Mouse (Mus musculus) gastrocnemius, postnatal 14 days (tissue): ENCODE measurements around the gene 9530077C05Rik. TPM values are rescaled to one million over a fixed set of nuclear protein-coding genes. Genes with fewer than 3 reads are reported as not detected.
"Not testable (repeated sequence)": the region's sequence is repeated elsewhere in the genome, so short reads cannot be mapped to it uniquely, and the experiment has no call there.

Source experiments
- DNase-seq: peaks from one replicate; pipeline ENCODE4 v3.0.0; 2021; ENCODE audit warnings: mixed read lengths
- intact Hi-C: fragments of 180-260 bp; cut with DNase I; formaldehyde crosslinking; loops from one replicate; pipeline ENCODE4 v1.15.1; 2025; ENCODE audit warnings: low total_unique reads
- total RNA-seq, 2 experiments: library from RNA; stranded (reverse); gene quantifications; 2 replicates each; pipeline ENCODE4 v1.2.3; 2021

Gene 9530077C05Rik
- total RNA-seq, 2 experiments from 2014 or later = 0.33 to 0.39 TPM

GRCm38 (mm10) chr9:22452697-22453096 lies 41.4 kb downstream of the 9530077C05Rik start:
- no peak for DNase-seq
- intact Hi-C loops = no loop called here

GRCm38 (mm10) chr9:22453501-22453924 lies 42.2 kb downstream of the 9530077C05Rik start:
- DNase-seq = no peak
- intact Hi-C loops = no loop called here

- DNase-seq, intact Hi-C loops: not testable (repeated sequence)
These were observed 42.7 kb downstream of the 9530077C05Rik start, which contains the start of gene Gm17545 for GRCm38 (mm10) chr9:22453990-22454389. TSS of gene Gm17545 (plus strand) at chr9:22454290.

GRCm38 (mm10) chr9:22455041-22455440 lies 43.7 kb downstream of the 9530077C05Rik start:
- intact Hi-C loops = no loop called here
- no peak for DNase-seq

- DNase-seq = no peak
- intact Hi-C loops = no loop called here
These were observed 46.0 kb downstream of the 9530077C05Rik start for GRCm38 (mm10) chr9:22457142-22457835.

GRCm38 (mm10) chr9:22461946-22462345 lies 50.6 kb downstream of the 9530077C05Rik start:
- intact Hi-C loops = no loop called here

GRCm38 (mm10) chr9:22466212-22466611 lies 54.9 kb downstream of the 9530077C05Rik start:
- intact Hi-C loops = no loop called here
- no peak for DNase-seq

More at GRCm38 (mm10) chr9:22461946-22462345, 50.6 kb downstream of the 9530077C05Rik start:
- peak; percentile 60 for DNase-seq

- DNase-seq = peak; percentile 43
These were observed 56.3 kb downstream of the 9530077C05Rik start for GRCm38 (mm10) chr9:22467371-22468169.

GRCm38 (mm10) chr9:22468170-22468898 lies 57.0 kb downstream of the 9530077C05Rik start:
- DNase-seq = peak; percentile 68
- intact Hi-C loops = no loop called here

More at GRCm38 (mm10) chr9:22467371-22468169, 56.3 kb downstream of the 9530077C05Rik start:
- intact Hi-C loops = no loop called here

GRCm38 (mm10) chr9:22468899-22469259 lies 57.6 kb downstream of the 9530077C05Rik start:
- intact Hi-C loops = no loop called here
- no peak for DNase-seq

GRCm38 (mm10) chr9:22469643-22470042 lies 58.3 kb downstream of the 9530077C05Rik start, which contains the start of gene Rp9:
TSS of gene Rp9 (minus strand) at chr9:22469743.
- no peak for DNase-seq
- intact Hi-C loops = no loop called here

- intact Hi-C loops = no loop called here
These were observed 64.1 kb downstream of the 9530077C05Rik start, which contains the start of gene Bbs9 for GRCm38 (mm10) chr9:22475424-22475868. TSS of gene Bbs9 (plus strand) at chr9:22475715.

GRCm38 (mm10) chr9:22476265-22476664 lies 65.0 kb downstream of the 9530077C05Rik start:
- intact Hi-C loops = no loop called here
- no peak for DNase-seq

More at GRCm38 (mm10) chr9:22475424-22475868, 64.1 kb downstream of the 9530077C05Rik start, which contains the start of gene Bbs9:
- peak; percentile 91 for DNase-seq

- no peak for DNase-seq
- intact Hi-C loops = no loop called here
These were observed 67.6 kb downstream of the 9530077C05Rik start for GRCm38 (mm10) chr9:22478946-22479345.

- intact Hi-C loops = no loop called here
- no peak for DNase-seq
These were observed 72.7 kb downstream of the 9530077C05Rik start for GRCm38 (mm10) chr9:22483866-22484561.

- no peak for DNase-seq
- intact Hi-C loops = no loop called here
These were observed 73.4 kb downstream of the 9530077C05Rik start for GRCm38 (mm10) chr9:22484562-22485308.

- intact Hi-C loops = no loop called here
- no peak for DNase-seq
These were observed 74.9 kb downstream of the 9530077C05Rik start for GRCm38 (mm10) chr9:22486211-22486610.

- DNase-seq = no peak
- intact Hi-C loops = no loop called here
These were observed 77.7 kb downstream of the 9530077C05Rik start for GRCm38 (mm10) chr9:22488963-22489362.
